Mouse (Mus musculus) layer of hippocampus, adult 2 months (tissue): ENCODE measurements at regions not wholly inside any gene's neighbourhood (a gene's known extent, or its start where the extent isn't known, plus 50 kb on each side); places are given as distances from the start of the nearest gene placed in this dataset.

ENCODE experiments used
- DNase-seq, 2 experiments: peaks; one replicate each; pipeline ENCODE4 v3.0.0; 2022; ENCODE audit warnings: low spot score in 2 of 2
- H3K27ac ChIP-seq: fragments of 200-600 bp; 2 replicates; pipeline ENCODE4 v1.8.1; 2022
- H3K4me3 ChIP-seq: fragments of 200-600 bp; 2 replicates; pipeline ENCODE4 v1.8.1; 2022; ENCODE audit warnings: mild to moderate bottlenecking
- CTCF ChIP-seq: fragments of 200-600 bp; conservative IDR thresholded peaks from 2 replicates; pipeline ENCODE4 v1.8.1; 2022; ENCODE audit warnings: antibody characterized with exemption, mild to moderate bottlenecking, moderate library complexity

DNA sequence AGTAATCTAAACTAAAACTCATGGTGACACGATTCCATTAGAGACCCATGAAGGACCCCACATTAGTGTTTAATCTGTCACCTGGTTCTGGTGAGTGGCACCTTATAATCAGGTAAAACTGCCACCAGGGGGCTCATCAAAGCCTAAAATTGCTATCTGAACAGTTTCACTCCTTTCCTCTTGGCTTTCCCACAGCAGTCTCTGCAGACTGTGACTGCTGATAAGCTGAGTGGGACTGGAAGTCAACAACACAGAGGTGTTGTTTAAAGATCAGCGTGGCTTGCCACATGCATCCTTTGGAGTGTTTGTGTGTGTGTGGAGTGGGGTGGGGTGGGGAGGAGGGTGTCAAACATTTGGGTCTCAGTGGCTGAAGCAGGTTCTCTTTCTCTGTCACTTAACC is 101.6 kb downstream of the Otud1 start:
- peak; percentile 69 for TF ChIP-seq CTCF
- peak in 1 of 2 experiments; percentile 18 for DNase-seq
- Histone ChIP-seq H3K27ac (no peak overlapping the region), H3K4me3 (no peak overlapping the region)

DNA sequence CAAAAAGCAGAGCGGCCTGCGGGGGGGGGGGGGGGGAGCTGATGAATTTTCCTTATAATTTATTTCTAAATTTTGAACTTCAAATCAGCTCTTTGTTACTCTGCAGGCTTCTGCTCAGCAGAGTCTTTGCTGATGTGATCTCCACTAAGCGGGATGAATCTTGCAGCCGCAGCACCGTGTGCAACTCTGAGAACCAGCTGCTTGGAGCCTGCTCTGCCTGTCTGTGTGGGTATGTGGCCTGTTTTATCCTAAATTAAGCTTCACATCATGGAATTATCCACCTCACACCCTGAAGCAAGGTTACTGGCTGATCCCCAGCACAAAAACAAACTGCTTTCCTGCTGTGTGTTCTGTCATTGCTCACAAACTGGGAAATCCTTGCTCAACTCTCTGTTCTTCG is 102.0 kb downstream of the Otud1 start:
- DNase-seq = no peak
- no peak for TF ChIP-seq CTCF
- no peak overlapping the region for H3K4me3 ChIP-seq
- H3K27ac ChIP-seq = no peak overlapping the region

DNA sequence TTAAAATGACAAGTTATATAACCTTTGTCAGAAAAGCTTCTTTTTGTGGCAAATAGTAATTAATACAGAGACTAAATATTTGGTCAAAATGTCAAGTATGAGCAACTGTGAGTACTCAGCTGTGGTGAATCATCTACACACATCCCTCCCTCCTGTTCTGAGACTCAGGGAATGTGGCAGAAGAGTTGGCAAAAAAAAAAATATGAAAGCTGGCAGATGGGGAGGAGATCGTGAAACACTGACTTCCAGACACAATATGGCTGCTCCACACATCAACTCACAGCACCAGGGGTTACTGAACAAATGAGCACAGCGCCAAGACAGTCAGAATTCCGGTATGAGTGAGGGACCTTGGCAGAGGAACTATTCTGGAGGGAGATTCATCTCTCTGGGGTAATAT is 105.4 kb downstream of the Otud1 start:
- H3K4me3 ChIP-seq = no peak overlapping the region
- no peak for TF ChIP-seq CTCF
- peak in 1 of 2 experiments; percentile 21 for DNase-seq
- no peak overlapping the region for H3K27ac ChIP-seq

DNA sequence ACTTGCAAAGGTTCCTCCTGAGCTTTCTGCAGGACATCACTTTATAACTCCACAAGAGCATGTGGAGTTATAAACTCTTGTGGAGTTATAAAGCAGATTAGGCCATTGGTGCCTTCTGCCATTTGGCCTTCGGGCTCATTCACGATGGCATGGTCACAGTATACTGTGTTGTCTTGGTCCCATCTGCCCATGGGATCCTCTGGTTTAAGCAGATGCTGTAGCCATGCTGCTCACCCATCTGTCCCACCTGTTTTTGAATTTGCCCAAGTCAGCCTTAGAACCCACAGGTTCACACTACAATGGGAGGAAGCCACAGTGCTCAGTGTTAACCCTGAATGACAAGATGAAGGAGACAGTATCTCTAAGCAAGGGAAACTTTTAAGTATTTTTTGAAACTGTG is 124.7 kb upstream of the Etl4 start:
- H3K27ac ChIP-seq = no peak overlapping the region
- no peak for DNase-seq
- no peak overlapping the region for H3K4me3 ChIP-seq
- TF ChIP-seq CTCF = no peak

DNA sequence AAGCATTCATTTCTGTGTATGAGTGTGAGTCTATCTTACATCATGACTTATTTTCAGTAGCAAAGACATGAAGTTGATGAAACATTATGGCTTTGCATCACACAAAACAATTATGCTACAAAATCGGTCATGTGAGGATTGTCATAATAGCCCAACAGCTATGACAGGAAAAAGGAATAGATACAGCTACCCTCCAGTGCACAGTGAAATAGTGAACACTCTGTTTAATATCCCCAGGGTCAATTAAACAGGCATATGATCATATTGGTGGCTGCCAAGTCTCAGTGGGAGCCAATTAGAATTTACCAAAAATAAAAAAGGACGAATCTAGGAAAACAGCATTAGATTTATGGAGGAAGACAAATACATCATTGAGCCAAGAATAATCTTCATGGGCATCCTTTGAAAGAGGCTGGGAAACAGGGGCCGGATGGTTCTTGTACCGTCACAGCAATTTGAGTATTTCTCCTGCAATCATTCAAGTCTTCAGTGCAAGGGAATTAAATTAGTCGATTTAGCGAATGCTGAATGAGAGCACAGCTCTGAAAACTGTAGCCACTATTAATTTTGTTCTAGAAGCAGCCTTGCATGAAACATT is 123.8 kb upstream of the Etl4 start:
- no peak overlapping the region for H3K4me3 ChIP-seq
- no peak for TF ChIP-seq CTCF
- no peak for DNase-seq
- H3K27ac ChIP-seq = no peak overlapping the region

DNA sequence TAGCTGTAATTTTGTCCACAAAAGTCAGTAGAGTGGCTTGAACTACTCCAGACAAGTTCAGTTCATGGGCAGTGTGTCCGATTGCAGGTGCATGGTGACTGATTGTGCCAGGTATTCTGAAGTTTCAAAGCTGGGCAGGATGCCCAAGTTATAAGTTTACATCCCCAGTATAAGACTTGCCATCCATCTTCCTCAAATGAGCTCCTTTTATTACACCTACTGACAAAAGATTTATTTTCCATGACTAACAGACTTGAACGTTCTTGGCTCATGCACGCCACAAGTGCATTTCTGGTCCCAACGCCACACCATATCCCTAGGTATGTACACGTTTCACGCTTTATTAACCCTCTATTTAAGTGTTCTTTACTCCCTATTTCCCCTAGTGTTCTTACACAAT is 117.4 kb upstream of the Etl4 start:
- TF ChIP-seq CTCF = no peak
- Histone ChIP-seq H3K4me3 (no peak overlapping the region), H3K27ac (no peak overlapping the region)
- no peak for DNase-seq

DNA sequence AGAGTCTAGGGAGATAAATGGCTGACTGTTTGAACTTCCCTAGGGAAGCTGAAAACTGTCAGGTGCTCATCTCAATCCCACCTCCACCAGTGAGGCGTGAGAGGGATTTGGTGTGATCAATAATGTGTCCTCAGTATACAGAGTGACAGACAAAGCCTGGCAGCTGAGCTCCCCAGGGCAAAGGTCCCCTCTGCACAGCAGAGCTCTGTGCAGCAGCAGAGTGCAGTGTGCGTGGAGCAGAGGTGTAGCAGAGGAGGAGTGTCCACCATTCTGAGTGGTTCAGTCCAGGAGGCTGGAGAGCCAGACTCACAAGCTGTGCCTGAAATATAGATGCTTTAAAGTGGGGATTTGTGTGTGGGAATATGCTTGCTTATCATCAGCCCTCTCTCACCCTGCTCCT is 112.8 kb upstream of the Etl4 start:
- no peak for DNase-seq
- Histone ChIP-seq H3K4me3 (no peak overlapping the region), H3K27ac (no peak overlapping the region)
- TF ChIP-seq CTCF = no peak
